ENCODE assay signal across 9 mouse cellular contexts in genomic region chr1:165289831-165290230, GRCm38 (mm10). TPM values are rescaled to one million over a fixed set of nuclear protein-coding genes. Genes with fewer than 3 reads are reported as not detected.
DNase-seq lines count a peak whose midpoint lies in the region; ATAC-seq and TF ChIP-seq lines count a peak whose summit lies in the region.
"Had no signal": no experiment of that assay in that cellular context is flagged by ENCODE, and none has a peak within 500 bp of the region (broad histone marks: within the 10 kb centered on the region; RNA-seq: fewer than 3 reads in every experiment).

No protein-coding gene starts in this region.

- no peaks in the 10 kb centered on the region for H3K27me3 ChIP-seq in lung, postnatal 0 days (replicated peaks; ENCODE audit: insufficient read depth, low read length)
- H3K27me3 ChIP-seq: stomach, embryonic 15.5 days had no signal

- no peaks in the 10 kb centered on the region for H3K36me3 ChIP-seq in lung, postnatal 0 days (ENCODE audit: insufficient read depth, low read length)
- H3K36me3 ChIP-seq: stomach, embryonic 15.5 days had no signal

- H3K9me3 ChIP-seq in lung, postnatal 0 days (ENCODE audit: low read length), result no peaks in the 10 kb centered on the region
- H3K9me3 ChIP-seq: stomach, embryonic 15.5 days had no signal

- WGBS in lung, postnatal 0 days, result 84% methylated on average over 4 of the region's 4 CpGs

- no peak overlapping the region for H3K4me3 ChIP-seq in lung, postnatal 0 days (ENCODE audit: low read depth, low read length)
- H3K4me3 ChIP-seq: stomach, embryonic 15.5 days had no signal

- H3K4me1 ChIP-seq in lung, postnatal 0 days (ENCODE audit: insufficient read depth, low read depth, low read length), result no peaks in the 10 kb centered on the region
- H3K4me1 ChIP-seq: stomach, embryonic 15.5 days had no signal

- peak; percentile 64 for TF ChIP-seq CTCF in lung, postnatal 0 days (IDR thresholded peaks at IDR 0.05)

- no peak for ATAC-seq in lung, postnatal 0 days

- no peak overlapping the region for H3K27ac ChIP-seq in lung, postnatal 0 days (ENCODE audit: low read length)
- H3K27ac ChIP-seq: stomach, embryonic 15.5 days had no signal

- peak; percentile 13 to 39 for DNase-seq in adrenal gland, postnatal 36 days
- DNase-seq in adrenal gland, adult 18-20 months (ENCODE audit: low spot score in 2 of 2), result no peak
- DNase-seq in urinary bladder, postnatal 14 days (ENCODE audit: low spot score), result peak; percentile 50
- no peak for DNase-seq in urinary bladder, postnatal 4 days (ENCODE audit: low spot score in 2 of 2)
- DNase-seq in lung, postnatal 0 days (ENCODE audit: low spot score), result peak; percentile 25
- no peak for DNase-seq in retina, postnatal 1 day
- no peak for DNase-seq in gastrocnemius, postnatal 10 days
- no peak for DNase-seq in cerebellum, adult 8-10 months

- no peak overlapping the region for H3K4me2 ChIP-seq in lung, postnatal 0 days (replicated peaks; ENCODE audit: low read depth, low read length)
- H3K4me2 ChIP-seq: stomach, embryonic 15.5 days had no signal

- TF ChIP-seq EP300 in lung, postnatal 0 days (IDR thresholded peaks at IDR 0.05), result no peak

- H3K9ac ChIP-seq in lung, postnatal 0 days (replicated peaks; ENCODE audit: low read depth), result no peak overlapping the region
- H3K9ac ChIP-seq: stomach, embryonic 15.5 days had no signal

RNA-seq across cellular contexts. Expression of gene Gpr161, which starts 5.8 kb away (rescaled TPM):
- total RNA-seq in adrenal gland, postnatal 36 days (2021), result 1 to 10 TPM in 1 of 2 experiments, under 1 TPM in 1; 0.76 to 1.1 TPM
- under 1 TPM; 0.51 to 0.73 TPM for total RNA-seq in adrenal gland, adult 18-20 months (2021)
- polyA plus RNA-seq in lung, postnatal 0 days (2015; fragmentation: Nextera tagmentation; extraction: Ambion mirVana), result 0.51 and 0.56 TPM in 2 replicates
- total RNA-seq in gastrocnemius, postnatal 10 days (2021), result 1 to 10 TPM; 3.9 to 4.2 TPM

RNA-seq across cellular contexts. Expression of gene Tiprl, which starts 53.0 kb away (rescaled TPM):
- 10 to 100 TPM; 47.9 to 55.5 TPM for total RNA-seq in adrenal gland, postnatal 36 days (2021)
- total RNA-seq in adrenal gland, adult 18-20 months (2021), result 10 to 100 TPM; 46.3 to 47.7 TPM
- 70.3 and 73.6 TPM in 2 replicates for polyA plus RNA-seq in lung, postnatal 0 days (2015; fragmentation: Nextera tagmentation; extraction: Ambion mirVana)
- total RNA-seq in gastrocnemius, postnatal 10 days (2021), result 10 to 100 TPM; 26.4 to 30.0 TPM

Comparison
In these comparisons a context has a peak if more than half of its experiments do, and no peak if none do; other contexts are left out.
1. DNase-seq: peak in adrenal gland, postnatal 36 days (2 of 2), urinary bladder, postnatal 14 days (single experiment) and lung, postnatal 0 days (single experiment); none in adrenal gland, adult 18-20 months (0 of 2), urinary bladder, postnatal 4 days (0 of 2), retina, postnatal 1 day (single experiment), gastrocnemius, postnatal 10 days (single experiment) and cerebellum, adult 8-10 months (single experiment).